Mouse (Mus musculus) kidney, postnatal 25 days (tissue): ENCODE results near the gene Hdc.

ENCODE experiments used
- DNase-seq, 2 experiments: peaks; one replicate each; pipeline ENCODE4 v3.0.0; 2021; ENCODE audit warnings: mixed read lengths in 2 of 2

Gene Hdc

GRCm38 (mm10) chr2:126551896-126552295 is 67.2 kb downstream of the Hdc start:
- no peak for DNase-seq

GRCm38 (mm10) chr2:126551244-126551890 is 67.7 kb downstream of the Hdc start:
- no peak for DNase-seq

DNA sequence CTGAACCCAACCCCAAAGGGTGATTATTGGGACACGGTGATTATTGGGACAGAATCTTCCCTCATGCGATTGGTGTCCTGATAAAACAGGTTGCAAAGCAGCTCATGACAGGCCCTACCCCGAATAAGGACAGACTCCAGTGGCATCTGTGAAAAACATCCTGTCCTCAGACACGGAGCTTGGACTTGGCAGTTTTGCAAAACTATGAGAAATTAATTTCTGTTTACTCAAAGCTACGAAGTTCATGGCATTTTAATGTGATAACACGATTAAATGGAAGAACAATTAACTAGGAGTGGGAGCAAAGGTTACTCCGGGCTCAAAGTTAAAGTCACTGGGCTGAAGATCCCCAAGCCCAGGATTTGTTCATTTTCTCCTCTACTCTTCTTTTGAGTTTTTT is 69.4 kb downstream of the Hdc start:
- DNase-seq: peak; percentile 36 to 67

GRCm38 (mm10) chr2:126546392-126546791 is 72.7 kb downstream of the Hdc start:
- DNase-seq: no peak

DNA sequence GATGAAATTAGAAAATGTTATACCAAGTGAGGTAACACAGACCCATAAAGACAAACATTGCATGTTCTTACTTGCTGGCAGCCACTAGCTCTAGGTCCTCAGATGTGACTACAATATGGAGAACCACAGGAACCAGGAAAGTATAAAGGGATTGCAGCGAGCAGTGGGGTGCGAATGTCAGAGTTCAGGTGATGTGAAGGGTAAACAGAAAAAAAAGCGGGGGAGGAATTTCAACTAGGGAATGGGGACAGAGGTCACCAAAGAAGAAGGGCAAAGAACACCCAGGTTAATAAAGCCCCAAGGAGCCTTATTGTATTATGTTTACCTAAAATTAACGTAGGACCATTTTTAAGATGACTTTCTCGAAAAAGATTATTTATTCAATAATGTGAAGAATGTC is 73.8 kb downstream of the Hdc start:
- peak in 1 of 2 experiments; percentile 35 for DNase-seq
